Mouse (Mus musculus) urinary bladder, postnatal 0 days (tissue): ENCODE data around the gene Aqr. TPM values are rescaled to one million over a fixed set of nuclear protein-coding genes. Genes with fewer than 3 reads are reported as not detected.

ENCODE experiments used
- microRNA-seq: library from miRNA; unstranded; fragments of <30 nt; microRNA quantifications from one replicate; pipeline ENCODE4, GENCODE M21; 2016
- polyA plus RNA-seq: library from polyadenylated mRNA; unstranded; fragments of >200 nt; fragmentation: Nextera tagmentation; extraction: Ambion mirVana; gene quantifications from 2 replicates; pipeline ENCODE4 v1.2.1, GENCODE M21; 2015

Gene Aqr
- polyA plus RNA-seq: 18.4 and 23.6 TPM in 2 replicates

GRCm38 (mm10) chr2:114186924-114187323, at the start of gene Aqr:
Gene Aqr (minus strand): TSS chr2:114187024.

GRCm38 (mm10) chr2:114200932-114201559, 14.2 kb upstream of the Aqr start, which contains the start of gene Zfp770:
Gene Zfp770 (minus strand): TSS chr2:114201469.

GRCm38 (mm10) chr2:114052696-114053598, 133.9 kb downstream of the Aqr start, which contains the start of gene Actc1:
Gene Actc1 (minus strand): TSS chr2:114053548.

Small RNA genes lying within 50 kb of the gene (microRNA-seq; reads per million reads assigned to microRNA genes)
- gene Mir7002: not detected

Other genes with a start within 250 kb of the Aqr start
- not detected in 2 replicates for gene Gjd2, start 173.4 kb downstream of the Aqr start, polyA plus RNA-seq
- 1,752 and 2,071 TPM in 2 replicates for gene Actc1, start 133.5 kb downstream of the Aqr start, polyA plus RNA-seq
- gene Zfp770, start 14.4 kb upstream of the Aqr start, polyA plus RNA-seq: 2.1 and 2.5 TPM in 2 replicates